Mouse (Mus musculus): ENCODE measurements at regions not wholly inside any gene's neighbourhood (a gene's known extent, or its start where the extent isn't known, plus 50 kb on each side); places are given as distances from the start of the nearest gene placed in this dataset.

- no peak for ATAC-seq (ENCODE audit: insufficient number of reproducible peaks, insufficient read depth, low FRiP score, low read depth)
- H3K9me3 ChIP-seq (ENCODE audit: control insufficient read depth, low read depth, low read length) = 0 out of 2 replicates have a peak, but pooled peaks cover 4% of the 10 kb centered on the region
- peak overlapping the region; percentile 13; the same call in 1 of the 2 replicates for H3K4me2 ChIP-seq (replicated peaks; ENCODE audit: low read depth, low read length)
- WGBS = 38% methylated on average over 24 of the region's 24 CpGs
- H3K4me3 ChIP-seq (ENCODE audit: low read depth, low read length) = no peak overlapping the region
- no peaks in the 10 kb centered on the region for H3K36me3 ChIP-seq (ENCODE audit: control insufficient read depth, insufficient read depth, low read length)
- no peaks in the 10 kb centered on the region for H3K4me1 ChIP-seq (ENCODE audit: control insufficient read depth, insufficient read depth, low read length)
- no peak overlapping the region for H3K27ac ChIP-seq (ENCODE audit: low read length)
- no peak overlapping the region for H3K9ac ChIP-seq (replicated peaks; ENCODE audit: low read depth, low read length)
- no peaks in the 10 kb centered on the region for H3K27me3 ChIP-seq (ENCODE audit: control insufficient read depth, insufficient read depth, low read length)
Observed at GRCm38 (mm10) chr10:117441121-117441978, 61.5 kb upstream of the Cpsf6 start.

GRCm38 (mm10) chr10:117440225-117440976 is 60.6 kb upstream of the Cpsf6 start:
- 0 out of 2 replicates have a peak, but pooled peaks cover 4% of the 10 kb centered on the region for H3K9me3 ChIP-seq (ENCODE audit: control insufficient read depth, low read depth, low read length)
- H3K9ac ChIP-seq (replicated peaks; ENCODE audit: low read depth, low read length) = no peak overlapping the region
- no peak for ATAC-seq (ENCODE audit: insufficient number of reproducible peaks, insufficient read depth, low FRiP score, low read depth)
- H3K27ac ChIP-seq (ENCODE audit: low read length) = no peak overlapping the region
- WGBS = 87% methylated on average over 9 of the region's 9 CpGs
- no peaks in the 10 kb centered on the region for H3K27me3 ChIP-seq (ENCODE audit: control insufficient read depth, insufficient read depth, low read length)
- H3K4me3 ChIP-seq (ENCODE audit: low read depth, low read length) = no peak overlapping the region
- H3K4me1 ChIP-seq (ENCODE audit: control insufficient read depth, insufficient read depth, low read length) = no peaks in the 10 kb centered on the region
- H3K4me2 ChIP-seq (replicated peaks; ENCODE audit: low read depth, low read length) = no peak overlapping the region
- no peaks in the 10 kb centered on the region for H3K36me3 ChIP-seq (ENCODE audit: control insufficient read depth, insufficient read depth, low read length)

GRCm38 (mm10) chr10:117439206-117440110 is 59.6 kb upstream of the Cpsf6 start:
- H3K4me1 ChIP-seq (ENCODE audit: control insufficient read depth, insufficient read depth, low read length) = peaks cover 5% of the 10 kb centered on the region; the same call in 1 of the 2 replicates
- no peak overlapping the region for H3K4me3 ChIP-seq (ENCODE audit: low read depth, low read length)
- no peaks in the 10 kb centered on the region for H3K27me3 ChIP-seq (ENCODE audit: control insufficient read depth, insufficient read depth, low read length)
- no peak overlapping the region for H3K27ac ChIP-seq (ENCODE audit: low read length)
- H3K9ac ChIP-seq (replicated peaks; ENCODE audit: low read depth, low read length) = no peak overlapping the region
- 0 out of 2 replicates have a peak, but pooled peaks cover 4% of the 10 kb centered on the region for H3K9me3 ChIP-seq (ENCODE audit: control insufficient read depth, low read depth, low read length)
- 89% methylated on average over 3 of the region's 3 CpGs for WGBS
- H3K36me3 ChIP-seq (ENCODE audit: control insufficient read depth, insufficient read depth, low read length) = no peaks in the 10 kb centered on the region
- no peak overlapping the region for H3K4me2 ChIP-seq (replicated peaks; ENCODE audit: low read depth, low read length)
- ATAC-seq (ENCODE audit: insufficient number of reproducible peaks, insufficient read depth, low FRiP score, low read depth) = no peak

DNA sequence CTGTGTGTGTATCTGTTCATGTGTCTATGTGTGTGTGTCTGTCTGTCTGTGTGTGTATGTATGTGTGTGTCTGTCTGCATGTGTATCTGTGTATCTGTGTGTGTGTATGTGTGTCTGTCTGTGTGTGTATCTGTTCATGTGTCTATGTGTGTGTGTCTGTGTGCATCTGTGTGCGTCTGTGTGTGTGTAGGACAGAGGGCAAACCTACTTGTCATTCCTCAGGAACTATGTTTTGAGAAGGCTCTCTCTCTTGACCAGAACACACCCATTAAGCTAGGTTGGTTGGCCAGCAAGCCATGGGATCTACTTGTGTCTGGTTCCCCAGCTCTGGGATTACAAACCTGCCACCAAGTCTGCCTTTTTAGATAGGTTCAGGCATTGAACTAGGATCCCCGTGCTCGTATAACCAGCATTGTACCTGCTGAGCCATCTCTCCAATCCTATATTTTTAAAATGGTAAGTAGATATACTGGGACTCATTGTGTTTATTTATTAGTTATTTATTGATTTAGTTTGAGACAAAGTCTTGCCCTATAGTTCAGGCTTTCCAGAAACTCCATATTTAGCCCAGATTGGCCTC is 58.9 kb upstream of the Cpsf6 start:
- H3K4me3 ChIP-seq (ENCODE audit: low read depth, low read length) = no peak overlapping the region
- H3K4me2 ChIP-seq (replicated peaks; ENCODE audit: low read depth, low read length) = no peak overlapping the region
- H3K9ac ChIP-seq (replicated peaks; ENCODE audit: low read depth, low read length) = no peak overlapping the region
- no peaks in the 10 kb centered on the region for H3K27me3 ChIP-seq (ENCODE audit: control insufficient read depth, insufficient read depth, low read length)
- no peak for ATAC-seq (ENCODE audit: insufficient number of reproducible peaks, insufficient read depth, low FRiP score, low read depth)
- H3K36me3 ChIP-seq (ENCODE audit: control insufficient read depth, insufficient read depth, low read length) = no peaks in the 10 kb centered on the region
- peaks cover 5% of the 10 kb centered on the region; the same call in 1 of the 2 replicates for H3K4me1 ChIP-seq (ENCODE audit: control insufficient read depth, insufficient read depth, low read length)
- WGBS = 93% methylated on average over 3 of the region's 3 CpGs
- H3K9me3 ChIP-seq (ENCODE audit: control insufficient read depth, low read depth, low read length) = 0 out of 2 replicates have a peak, but pooled peaks cover 4% of the 10 kb centered on the region
- no peak overlapping the region for H3K27ac ChIP-seq (ENCODE audit: low read length)

- no peak for ATAC-seq (ENCODE audit: insufficient number of reproducible peaks, insufficient read depth, low FRiP score, low read depth)
- Histone ChIP-seq H3K4me1 (ENCODE audit: control insufficient read depth, insufficient read depth, low read length) (peaks cover 5% of the 10 kb centered on the region; the same call in 1 of the 2 replicates), H3K9me3 (ENCODE audit: control insufficient read depth, low read depth, low read length) (0 out of 2 replicates have a peak, but pooled peaks cover 2% of the 10 kb centered on the region), H3K9ac (replicated peaks; ENCODE audit: low read depth, low read length) (no peak overlapping the region), H3K27ac (ENCODE audit: low read length) (no peak overlapping the region), H3K27me3 (ENCODE audit: control insufficient read depth, insufficient read depth, low read length) (no peaks in the 10 kb centered on the region), H3K4me2 (replicated peaks; ENCODE audit: low read depth, low read length) (no peak overlapping the region), H3K4me3 (ENCODE audit: low read depth, low read length) (no peak overlapping the region), H3K36me3 (ENCODE audit: control insufficient read depth, insufficient read depth, low read length) (no peaks in the 10 kb centered on the region)
- WGBS = 94% methylated on average over 2 of the region's 2 CpGs
Observed at GRCm38 (mm10) chr10:117437970-117438369, 58.2 kb upstream of the Cpsf6 start.

- H3K4me3 ChIP-seq (ENCODE audit: low read depth, low read length) = no peak overlapping the region
- H3K9me3 ChIP-seq (ENCODE audit: control insufficient read depth, low read depth, low read length) = no peaks in the 10 kb centered on the region
- WGBS = 48% methylated on average over 27 of the region's 27 CpGs
- no peak overlapping the region for H3K27ac ChIP-seq (ENCODE audit: low read length)
- H3K4me2 ChIP-seq (replicated peaks; ENCODE audit: low read depth, low read length) = no peak overlapping the region
- no peaks in the 10 kb centered on the region for H3K36me3 ChIP-seq (ENCODE audit: control insufficient read depth, insufficient read depth, low read length)
- no peak overlapping the region for H3K9ac ChIP-seq (replicated peaks; ENCODE audit: low read depth, low read length)
- H3K4me1 ChIP-seq (ENCODE audit: control insufficient read depth, insufficient read depth, low read length) = peaks cover 5% of the 10 kb centered on the region; the same call in 1 of the 2 replicates
- no peak for ATAC-seq (ENCODE audit: insufficient number of reproducible peaks, insufficient read depth, low FRiP score, low read depth)
- H3K27me3 ChIP-seq (ENCODE audit: control insufficient read depth, insufficient read depth, low read length) = no peaks in the 10 kb centered on the region
Observed at GRCm38 (mm10) chr10:117436875-117437715, 57.3 kb upstream of the Cpsf6 start.

DNA sequence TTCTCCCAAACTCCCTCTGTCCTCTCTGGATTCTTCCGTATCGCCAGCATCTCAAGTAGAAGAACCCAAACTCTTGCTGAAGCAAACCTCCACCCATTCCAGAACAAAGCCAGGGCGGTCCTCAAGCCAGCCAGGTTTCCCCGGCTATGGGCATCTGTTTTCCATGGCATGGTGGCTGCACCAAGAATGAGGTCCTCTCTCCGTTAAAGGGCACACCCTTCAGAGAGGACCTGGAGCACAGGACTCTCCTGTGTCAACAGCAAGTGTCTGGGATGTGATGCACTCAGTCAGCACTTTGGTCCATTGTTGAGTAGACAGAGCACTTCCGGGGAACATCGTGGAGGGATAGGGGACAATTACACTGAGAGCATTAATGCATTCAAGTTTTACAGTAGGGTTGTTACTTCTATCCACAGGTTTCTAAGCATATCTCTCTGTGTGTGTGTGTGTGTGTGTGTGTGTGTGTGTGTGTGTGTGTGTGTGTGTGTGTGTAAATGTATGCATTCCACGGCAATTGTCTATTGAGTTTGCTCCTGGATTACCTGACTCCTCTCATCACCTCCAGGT is 56.6 kb upstream of the Cpsf6 start:
- H3K4me1 ChIP-seq (ENCODE audit: control insufficient read depth, insufficient read depth, low read length) = peaks cover 5% of the 10 kb centered on the region; the same call in 1 of the 2 replicates
- 64% methylated on average over 8 of the region's 8 CpGs for WGBS
- H3K9ac ChIP-seq (replicated peaks; ENCODE audit: low read depth, low read length) = no peak overlapping the region
- no peaks in the 10 kb centered on the region for H3K9me3 ChIP-seq (ENCODE audit: control insufficient read depth, low read depth, low read length)
- no peak overlapping the region for H3K27ac ChIP-seq (ENCODE audit: low read length)
- no peaks in the 10 kb centered on the region for H3K36me3 ChIP-seq (ENCODE audit: control insufficient read depth, insufficient read depth, low read length)
- ATAC-seq (ENCODE audit: insufficient number of reproducible peaks, insufficient read depth, low FRiP score, low read depth) = no peak
- no peak overlapping the region for H3K4me2 ChIP-seq (replicated peaks; ENCODE audit: low read depth, low read length)
- no peak overlapping the region for H3K4me3 ChIP-seq (ENCODE audit: low read depth, low read length)
- no peaks in the 10 kb centered on the region for H3K27me3 ChIP-seq (ENCODE audit: control insufficient read depth, insufficient read depth, low read length)

Measured in stomach, embryonic 14.5 days (tissue).